Mouse (Mus musculus) limb, embryonic 14.5 days (tissue): Measurements from ENCODE around the gene C1ra. TPM values are rescaled to one million over a fixed set of nuclear protein-coding genes. Genes with fewer than 3 reads are reported as not detected.
A peak's percentile ranks its signal among the peaks of the same experiment; 100 is the strongest.
"Not testable (repeated sequence)": the region's sequence is repeated elsewhere in the genome, so short reads cannot be mapped to it uniquely, and the experiment has no call there.

ENCODE experiments used
- ATAC-seq: fragments of 200-750 bp; cut with Nextera tagmentation; 2 replicates; pipeline ENCODE4 v1.8.0; 2017; ENCODE audit warnings: low read depth, moderate number of reproducible peaks, moderate TSS enrichment; ENCODE audit not compliant: low FRiP score
- DNase-seq: peaks from one replicate; pipeline ENCODE4 v3.0.0-alpha.2; 2015; ENCODE audit warnings: low spot score
- H3K27ac ChIP-seq: fragments of 300-500 bp; sonication (generic); replicated peaks from 2 replicates; pipeline ENCODE4 v1.5.1; 2014; ENCODE audit warnings: low read depth, mild to moderate bottlenecking, low read length, moderate library complexity, mixed read lengths
- H3K27me3 ChIP-seq: fragments of 300-500 bp; sonication (generic); 2 replicates; pipeline ENCODE4 v1.6.1; 2014; ENCODE audit warnings: low read length, mixed read lengths; ENCODE audit not compliant: control insufficient read depth, insufficient read depth
- H3K36me3 ChIP-seq: fragments of 300-500 bp; sonication (generic); 2 replicates; pipeline ENCODE4 v1.6.1; 2014; ENCODE audit warnings: mild to moderate bottlenecking, low read length, moderate library complexity, mixed read lengths; ENCODE audit not compliant: control insufficient read depth, insufficient read depth
- H3K4me1 ChIP-seq: fragments of 300-500 bp; sonication (generic); 2 replicates; pipeline ENCODE4 v1.6.1; 2014; ENCODE audit warnings: antibody characterized with exemption, low read length, mixed read lengths; ENCODE audit not compliant: control insufficient read depth, insufficient read depth
- H3K4me2 ChIP-seq: fragments of 300-500 bp; sonication (generic); replicated peaks from 2 replicates; pipeline ENCODE4 v1.6.1; 2014; ENCODE audit warnings: low read depth, mild to moderate bottlenecking, low read length, moderate library complexity; ENCODE audit not compliant: severe bottlenecking
- H3K4me3 ChIP-seq: fragments of 300-500 bp; sonication (generic); replicated peaks from 2 replicates; pipeline ENCODE4 v1.5.1; 2014; ENCODE audit warnings: low read length
- H3K9ac ChIP-seq: fragments of 300-500 bp; sonication (generic); 2 replicates; pipeline ENCODE4 v1.6.1; 2014; ENCODE audit warnings: mild to moderate bottlenecking, low read depth, low read length, moderate library complexity; ENCODE audit not compliant: severe bottlenecking
- H3K9me3 ChIP-seq: fragments of 300-500 bp; sonication (generic); 2 replicates; pipeline ENCODE4 v1.6.1; 2016; ENCODE audit warnings: low read length; ENCODE audit not compliant: control insufficient read depth
- POLR2A ChIP-seq: fragments of 200-500 bp; IDR thresholded peaks from 2 replicates; pipeline ENCODE4 v1.8.0; 2012; ENCODE audit warnings: inconsistent platforms, mild to moderate bottlenecking, moderate library complexity, borderline replicate concordance; ENCODE audit not compliant: insufficient read depth, insufficient read length; ENCODE audit errors: extremely low read depth
- WGBS: fragments of 180-500 bp; shearing (Covaris S2); extraction: QIAGEN DNeasy Blood & Tissue Kit; methylation state at CpG from one replicate; pipeline ENCODE4 v1.1.7; 2014; 5-methylcytosine and 5-hydroxymethylcytosine counted together
- polyA plus RNA-seq, 2 experiments: library from polyadenylated mRNA; depleted of rRNA in 1 of 2; stranded (reverse) in 1 of 2; unstranded in 1 of 2; fragments of >200 nt; fragmentation: Nextera tagmentation in 1 of 2; extraction: Ambion mirVana in 1 of 2; gene quantifications; 2 replicates each; pipeline versions ENCODE4 v1.2.1 to v1.2.3; 2012 to 2014

C1ra gene
- polyA plus RNA-seq, 2 experiments, result 1.7 to 2.1 TPM

- no peak overlapping the region for H3K27ac ChIP-seq
- ATAC-seq (no peak), DNase-seq (no peak)
- H3K36me3 ChIP-seq, result no peaks in the 10 kb centered on the region
- no peak overlapping the region for H3K9ac ChIP-seq
- no peak overlapping the region for H3K4me2 ChIP-seq
- TF ChIP-seq POLR2A, result no peak
- no peaks in the 10 kb centered on the region for H3K27me3 ChIP-seq
- no peak overlapping the region for H3K4me3 ChIP-seq
- WGBS, result 84% methylated on average over 5 of the region's 6 CpGs
- H3K9me3 ChIP-seq, result no peaks in the 10 kb centered on the region; the same call in 1 of the 2 replicates
- H3K4me1 ChIP-seq, result no peaks in the 10 kb centered on the region
Observed at GRCm38 (mm10) chr6:124544466-124544865, 32.3 kb downstream of the C1ra start.

DNA sequence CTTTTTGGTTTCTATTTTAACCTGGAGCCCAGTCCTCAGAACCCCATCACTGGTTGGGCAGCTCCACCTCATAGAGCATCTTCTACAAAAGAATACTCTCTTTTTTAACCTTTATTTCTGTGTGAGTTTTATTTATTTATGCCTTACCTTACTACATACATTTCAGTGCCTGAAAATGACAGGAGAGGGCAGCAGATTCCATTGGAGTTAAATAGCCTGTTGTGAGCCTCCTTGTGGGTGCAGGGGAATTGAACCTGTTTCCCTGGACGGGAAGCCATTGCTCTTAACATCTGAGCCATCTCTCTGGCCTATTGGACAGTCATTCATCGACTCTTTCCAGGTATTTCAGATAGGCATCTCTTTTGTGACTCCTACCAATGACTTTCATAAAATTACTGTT, 33.2 kb downstream of the C1ra start:
- H3K4me3 ChIP-seq, result no peak overlapping the region
- WGBS, result 84% methylated on average over 2 of the region's 2 CpGs

DNA sequence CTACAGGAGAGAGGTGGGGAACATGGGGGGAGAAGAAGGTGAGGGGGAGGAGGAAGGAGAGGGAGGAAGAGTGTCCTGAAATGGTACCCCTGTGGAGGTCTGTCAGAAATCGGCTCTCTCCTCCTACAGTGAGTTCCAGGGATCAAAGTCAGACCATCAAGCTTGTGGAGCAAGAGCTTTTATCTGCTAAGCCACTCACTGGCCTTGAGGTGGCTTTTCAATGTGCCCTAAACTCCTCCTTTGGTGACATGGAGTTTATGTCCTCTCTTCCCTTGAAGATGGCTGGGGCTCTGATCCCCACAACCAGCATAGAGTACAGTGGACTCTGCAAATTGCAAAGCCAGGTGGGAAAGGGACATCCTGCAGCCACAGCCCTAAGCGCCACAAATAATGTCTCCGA, 35.8 kb downstream of the C1ra start:
- H3K9ac ChIP-seq, H3K4me3 ChIP-seq, H3K36me3 ChIP-seq, H3K9me3 ChIP-seq, DNase-seq, ATAC-seq, H3K27me3 ChIP-seq, H3K27ac ChIP-seq, H3K4me1 ChIP-seq, H3K4me2 ChIP-seq: not testable (repeated sequence)
- WGBS, result 100% methylated on average over 2 of the region's 3 CpGs

More for the DNA sequence above, 33.2 kb downstream of the C1ra start:
- no peaks in the 10 kb centered on the region for H3K27me3 ChIP-seq
- no peak overlapping the region for H3K27ac ChIP-seq
- TF ChIP-seq POLR2A, result no peak
- no peaks in the 10 kb centered on the region for H3K4me1 ChIP-seq
- no peak for ATAC-seq
- no peaks in the 10 kb centered on the region; the same call in 1 of the 2 replicates for H3K9me3 ChIP-seq
- H3K4me2 ChIP-seq, result no peak overlapping the region
- no peak for DNase-seq
- no peak overlapping the region for H3K9ac ChIP-seq
- no peaks in the 10 kb centered on the region for H3K36me3 ChIP-seq

GRCm38 (mm10) chr6:124549023-124549550, 36.9 kb downstream of the C1ra start:
- peaks cover 8% of the 10 kb centered on the region for H3K9me3 ChIP-seq
- no peaks in the 10 kb centered on the region for H3K4me1 ChIP-seq
- no peak for TF ChIP-seq POLR2A
- no peak overlapping the region for H3K4me3 ChIP-seq
- no peaks in the 10 kb centered on the region for H3K36me3 ChIP-seq
- no peaks in the 10 kb centered on the region for H3K27me3 ChIP-seq
- DNase-seq (no peak), ATAC-seq (no peak)
- no peak overlapping the region for H3K9ac ChIP-seq
- WGBS, result 94% methylated on average over 3 of the region's 3 CpGs
- H3K27ac ChIP-seq, result no peak overlapping the region
- no peak overlapping the region for H3K4me2 ChIP-seq

- DNase-seq, result no peak
- 62% methylated on average over 22 of the region's 22 CpGs for WGBS
- Histone ChIP-seq H3K4me3 (no peak overlapping the region), H3K36me3 (no peaks in the 10 kb centered on the region), H3K9ac (no peak overlapping the region), H3K4me1 (no peaks in the 10 kb centered on the region), H3K27me3 (no peaks in the 10 kb centered on the region), H3K9me3 (peaks cover 8% of the 10 kb centered on the region), H3K27ac (peak overlapping the region; percentile 52; the same call in 1 of the 2 replicates), H3K4me2 (no peak overlapping the region)
- no peak for TF ChIP-seq POLR2A
- ATAC-seq, result no peak
Observed at GRCm38 (mm10) chr6:124552766-124553165, 40.6 kb downstream of the C1ra start.

- H3K27ac ChIP-seq, H3K27me3 ChIP-seq, H3K36me3 ChIP-seq, H3K9me3 ChIP-seq, H3K9ac ChIP-seq, H3K4me1 ChIP-seq, H3K4me3 ChIP-seq, ATAC-seq, DNase-seq, H3K4me2 ChIP-seq: not testable (repeated sequence)
- 78% methylated on average over 2 of the region's 2 CpGs for WGBS
Observed at GRCm38 (mm10) chr6:124555956-124556355, 43.8 kb downstream of the C1ra start.

DNA sequence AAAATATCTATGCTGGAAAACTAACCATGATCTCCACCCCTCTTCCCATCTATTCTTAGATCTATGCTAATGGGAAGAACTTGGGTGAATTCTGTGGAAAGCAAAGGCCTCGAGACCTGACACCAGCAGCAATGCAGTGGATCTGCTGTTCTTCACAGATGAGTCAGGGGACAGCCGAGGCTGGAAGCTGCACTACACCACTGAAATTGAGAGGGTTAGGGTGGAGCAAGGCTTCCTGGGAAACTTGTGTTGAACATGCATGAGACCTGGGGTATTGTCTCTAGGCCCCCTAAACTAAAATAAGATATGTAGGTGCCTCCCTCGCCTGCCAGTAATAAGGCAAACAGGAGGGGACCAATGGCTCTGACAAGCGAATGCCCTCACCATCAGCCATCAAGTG, 49.0 kb downstream of the C1ra start:
- DNase-seq, ATAC-seq: not testable (repeated sequence)

DNA sequence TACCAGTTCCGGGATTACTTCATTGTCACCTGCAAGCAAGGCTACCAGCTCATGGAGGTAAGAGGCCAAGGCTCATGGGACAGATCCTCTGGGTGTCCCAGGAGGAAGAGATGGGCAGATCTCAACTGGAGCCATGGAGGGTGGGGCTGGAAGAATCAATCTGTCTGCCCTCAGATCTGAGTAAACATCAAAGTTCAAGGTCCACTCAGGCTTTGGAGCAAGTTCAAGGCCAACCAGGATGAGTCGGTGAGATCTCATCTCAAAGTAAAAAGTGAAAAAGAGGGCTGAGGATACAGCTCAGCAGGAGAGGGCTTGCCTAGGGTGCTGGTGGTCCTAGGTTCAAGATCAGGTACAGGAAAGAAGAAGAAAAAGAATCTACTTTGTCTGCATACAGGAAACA, 49.4 kb downstream of the C1ra start:
- not testable (repeated sequence) for H3K27ac ChIP-seq, H3K4me1 ChIP-seq, DNase-seq, ATAC-seq, H3K9me3 ChIP-seq, H3K4me2 ChIP-seq, H3K9ac ChIP-seq, H3K4me3 ChIP-seq, H3K36me3 ChIP-seq, H3K27me3 ChIP-seq
- 96% methylated on average over 1 of the region's 2 CpGs for WGBS

More for the DNA sequence above, 49.0 kb downstream of the C1ra start:
- H3K36me3 ChIP-seq, H3K27me3 ChIP-seq, H3K4me1 ChIP-seq, H3K9me3 ChIP-seq, H3K9ac ChIP-seq, H3K27ac ChIP-seq, H3K4me3 ChIP-seq, H3K4me2 ChIP-seq: not testable (repeated sequence)
- 80% methylated on average over 4 of the region's 4 CpGs for WGBS
